Mouse (Mus musculus) embryonic facial prominence, embryonic 11.5 days (tissue): ENCODE results near the gene Stk32c. TPM values are rescaled to one million over a fixed set of nuclear protein-coding genes. Genes with fewer than 3 reads are reported as not detected.
A peak's percentile ranks its signal among the peaks of the same experiment; 100 is the strongest.

Experiments
- ATAC-seq: fragments of 200-750 bp; cut with Nextera tagmentation; replicated peaks from 2 replicates; pipeline ENCODE4 v1.8.0; 2017; ENCODE audit warnings: low read depth; ENCODE audit not compliant: insufficient number of reproducible peaks, low FRiP score, low TSS enrichment
- DNase-seq: peaks from one replicate; pipeline ENCODE4 v3.0.0-alpha.2; 2015; ENCODE audit warnings: low spot score
- H3K27ac ChIP-seq: fragments of 300-500 bp; sonication (generic); replicated peaks from 2 replicates; pipeline ENCODE4 v1.5.1; 2014; ENCODE audit warnings: mild to moderate bottlenecking, low read depth, low read length, control low read depth
- H3K27me3 ChIP-seq: fragments of 300-500 bp; sonication (generic); 2 replicates; pipeline ENCODE4 v1.6.1; 2014; ENCODE audit warnings: mild to moderate bottlenecking, low read length, moderate library complexity, mixed read lengths; ENCODE audit not compliant: control insufficient read depth, insufficient read depth
- H3K36me3 ChIP-seq: fragments of 300-500 bp; sonication (generic); replicated peaks from 2 replicates; pipeline ENCODE4 v1.6.1; 2014; ENCODE audit warnings: low read depth, mild to moderate bottlenecking, low read length, moderate library complexity, mixed read lengths; ENCODE audit not compliant: control insufficient read depth, insufficient read depth
- H3K4me1 ChIP-seq: fragments of 300-500 bp; sonication (generic); 2 replicates; pipeline ENCODE4 v1.6.1; 2014; ENCODE audit warnings: low read length, mixed read lengths; ENCODE audit not compliant: control insufficient read depth, insufficient read depth
- H3K4me2 ChIP-seq: fragments of 300-500 bp; sonication (generic); 2 replicates; pipeline ENCODE4 v1.6.1; 2014; ENCODE audit warnings: low read depth, mild to moderate bottlenecking, control low read depth, low read length, moderate library complexity
- H3K4me3 ChIP-seq: fragments of 300-500 bp; sonication (generic); 2 replicates; pipeline ENCODE4 v1.5.1; 2014; ENCODE audit warnings: low read depth, low read length, control low read depth
- H3K9ac ChIP-seq: fragments of 300-500 bp; sonication (generic); replicated peaks from 2 replicates; pipeline ENCODE4 v1.6.1; 2014; ENCODE audit warnings: mild to moderate bottlenecking, control low read depth, low read length
- H3K9me3 ChIP-seq: fragments of 300-500 bp; sonication (generic); replicated peaks from 2 replicates; pipeline ENCODE4 v1.6.1; 2016; ENCODE audit warnings: mild to moderate bottlenecking, low read length, inconsistent platforms, mixed read lengths; ENCODE audit not compliant: control insufficient read depth
- WGBS: fragments of 180-500 bp; shearing (Covaris S2); extraction: QIAGEN DNeasy Blood & Tissue Kit; methylation state at CpG from one replicate; pipeline ENCODE4 v1.1.7; 2014; 5-methylcytosine and 5-hydroxymethylcytosine counted together
- polyA plus RNA-seq: library from polyadenylated mRNA; unstranded; fragments of >200 nt; fragmentation: Nextera tagmentation; extraction: Ambion mirVana; gene quantifications from 2 replicates; pipeline ENCODE4 v1.2.1, GENCODE M21; 2014

The Stk32c gene
- polyA plus RNA-seq, 1 experiment from 2014 or later = 0.36 TPM

GRCm38 (mm10) chr7:139249406-139250210 is 36.5 kb upstream of the Stk32c start:
- peak overlapping the region; percentile 95 for H3K4me2 ChIP-seq
- ATAC-seq = no peak
- DNase-seq = no peak
- no peak overlapping the region; the same call in 1 of the 2 replicates for H3K9ac ChIP-seq
- H3K4me3 ChIP-seq = peak overlapping the region; percentile 68
- 52% methylated on average over 7 of the region's 7 CpGs for WGBS
- H3K36me3 ChIP-seq = no peaks in the 10 kb centered on the region
- H3K9me3 ChIP-seq = no peaks in the 10 kb centered on the region
- peaks cover 5% of the 10 kb centered on the region for H3K27me3 ChIP-seq
- peaks cover 7% of the 10 kb centered on the region for H3K4me1 ChIP-seq
- no peak overlapping the region for H3K27ac ChIP-seq

DNA sequence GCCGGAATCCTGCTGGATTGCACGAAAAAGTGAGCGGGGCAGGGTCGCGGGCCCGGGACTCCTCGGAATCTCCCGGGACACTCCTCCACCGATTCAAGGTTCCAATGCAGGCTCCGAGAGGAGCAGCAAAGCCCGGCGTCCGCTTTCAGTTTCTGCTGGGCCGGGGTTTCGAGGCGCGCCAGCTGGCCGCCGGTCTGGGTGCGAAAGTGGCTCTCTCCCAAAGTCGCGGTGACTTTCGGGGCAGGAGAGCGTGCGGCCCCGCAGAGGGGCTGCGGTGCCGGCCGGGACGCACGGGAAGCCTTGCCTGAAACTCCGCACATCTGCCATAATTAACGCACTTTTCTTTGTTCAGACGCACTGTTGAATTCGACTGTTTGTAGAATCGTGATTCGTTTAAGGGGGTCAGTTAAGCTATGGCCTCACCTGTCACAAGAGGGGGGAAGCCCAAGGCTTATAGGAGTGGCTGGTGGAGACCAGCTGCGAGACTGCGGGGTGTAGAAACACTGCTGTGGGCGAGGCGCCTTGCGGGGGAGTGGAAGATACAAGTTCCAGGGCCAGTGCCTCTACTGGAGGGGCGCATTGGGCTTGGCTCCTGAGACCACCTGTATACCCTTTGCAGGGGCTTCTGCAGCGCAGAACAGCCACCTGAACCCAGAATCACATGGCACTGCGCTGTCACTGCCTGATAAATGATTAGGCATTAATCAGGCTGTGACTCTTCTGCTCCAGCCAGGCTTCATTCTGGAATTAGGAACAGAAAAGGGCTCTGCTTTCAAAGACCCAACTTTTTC is 35.7 kb upstream of the Stk32c start:
- peak overlapping the region; percentile 95 for H3K4me2 ChIP-seq
- no peaks in the 10 kb centered on the region for H3K36me3 ChIP-seq
- peak overlapping the region; percentile 68 for H3K4me3 ChIP-seq
- no peaks in the 10 kb centered on the region for H3K9me3 ChIP-seq
- no peak overlapping the region; the same call in 1 of the 2 replicates for H3K27ac ChIP-seq
- peak overlapping the region; percentile 80 for H3K9ac ChIP-seq
- ATAC-seq (peak; percentile 4; the same call in 1 of the 2 replicates), DNase-seq (peak; percentile 37)
- H3K4me1 ChIP-seq = peaks cover 7% of the 10 kb centered on the region
- peaks cover 5% of the 10 kb centered on the region for H3K27me3 ChIP-seq
- WGBS = 2% methylated on average over 45 of the region's 45 CpGs

DNA sequence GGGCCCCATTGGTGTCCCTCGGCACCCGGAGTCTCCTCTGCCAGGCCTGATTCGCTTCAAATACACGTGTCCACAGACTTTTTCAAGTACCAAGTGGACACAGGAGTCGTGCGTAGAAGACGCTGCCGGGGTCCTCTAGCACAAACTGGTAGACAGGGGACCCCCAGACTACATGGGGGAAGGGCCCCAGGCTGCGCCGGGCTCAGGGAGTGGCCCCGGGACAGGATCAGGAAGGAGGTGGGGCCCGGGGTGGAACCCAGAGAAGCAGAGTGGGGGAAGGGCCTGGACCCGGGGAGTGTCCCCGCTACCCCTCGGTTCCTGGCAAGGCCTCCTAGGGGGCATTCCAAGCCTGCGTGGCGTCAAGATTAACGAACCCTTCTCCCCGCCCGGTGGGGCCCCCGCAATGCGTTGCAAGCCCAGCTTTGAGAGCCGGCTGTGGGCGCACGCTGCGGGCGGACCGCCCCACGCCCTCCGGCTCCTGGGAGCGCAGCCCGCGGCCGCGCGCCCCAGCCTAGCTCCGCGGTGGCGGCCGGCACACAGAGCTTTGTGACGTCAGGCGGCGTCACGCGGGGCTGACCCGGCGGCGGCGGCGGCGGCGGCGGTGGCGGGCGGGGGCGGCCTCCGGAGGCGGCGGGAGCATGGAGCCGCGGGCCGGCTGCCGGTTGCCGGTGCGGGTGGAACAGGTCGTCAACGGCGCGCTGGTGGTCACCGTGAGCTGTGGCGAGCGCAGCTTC is 34.9 kb upstream of the Stk32c start, which contains the start of gene Pwwp2b:
Gene Pwwp2b, plus strand, starts transcription at position 602 of the 734 bp plus-strand sequence.
- DNase-seq (peak; percentile 82), ATAC-seq (peak; percentile 67)
- peak within 1 kb of the TSS; percentile 35 for H3K27ac ChIP-seq
- H3K9ac ChIP-seq = peak within 1 kb of the TSS; percentile 80
- H3K36me3 ChIP-seq = no peaks in the 10 kb centered on the region
- H3K9me3 ChIP-seq = no peaks in the 10 kb centered on the region
- H3K4me2 ChIP-seq = peak within 1 kb of the TSS; percentile 95
- under 1% methylated on average over 62 of the region's 72 CpGs for WGBS
- H3K4me3 ChIP-seq = peak within 1 kb of the TSS; percentile 68
- H3K4me1 ChIP-seq = peaks cover 7% of the 10 kb centered on the region
- peaks cover 5% of the 10 kb centered on the region for H3K27me3 ChIP-seq

- DNase-seq (peak; percentile 60), ATAC-seq (peak; percentile 75)
- Histone ChIP-seq H3K4me3 (peak overlapping the region; percentile 68), H3K4me2 (peak overlapping the region; percentile 95), H3K27me3 (peaks cover 5% of the 10 kb centered on the region), H3K4me1 (peaks cover 7% of the 10 kb centered on the region), H3K9me3 (no peaks in the 10 kb centered on the region), H3K9ac (peak overlapping the region; percentile 80), H3K36me3 (no peaks in the 10 kb centered on the region), H3K27ac (0 out of 2 replicates have a peak overlapping the region, but pooled peaks have one; percentile 35)
- 2% methylated on average over 38 of the region's 38 CpGs for WGBS
Measured at GRCm38 (mm10) chr7:139246931-139247880, 34.1 kb upstream of the Stk32c start.

GRCm38 (mm10) chr7:139246086-139246485 is 33.0 kb upstream of the Stk32c start:
- H3K36me3 ChIP-seq = no peaks in the 10 kb centered on the region
- no peak overlapping the region for H3K9ac ChIP-seq
- no peaks in the 10 kb centered on the region for H3K9me3 ChIP-seq
- H3K4me2 ChIP-seq = no peak overlapping the region
- DNase-seq (no peak), ATAC-seq (no peak)
- H3K27ac ChIP-seq = no peak overlapping the region
- 77% methylated on average over 5 of the region's 5 CpGs for WGBS
- peaks cover 5% of the 10 kb centered on the region for H3K27me3 ChIP-seq
- no peak overlapping the region for H3K4me3 ChIP-seq
- peaks cover 7% of the 10 kb centered on the region for H3K4me1 ChIP-seq

DNA sequence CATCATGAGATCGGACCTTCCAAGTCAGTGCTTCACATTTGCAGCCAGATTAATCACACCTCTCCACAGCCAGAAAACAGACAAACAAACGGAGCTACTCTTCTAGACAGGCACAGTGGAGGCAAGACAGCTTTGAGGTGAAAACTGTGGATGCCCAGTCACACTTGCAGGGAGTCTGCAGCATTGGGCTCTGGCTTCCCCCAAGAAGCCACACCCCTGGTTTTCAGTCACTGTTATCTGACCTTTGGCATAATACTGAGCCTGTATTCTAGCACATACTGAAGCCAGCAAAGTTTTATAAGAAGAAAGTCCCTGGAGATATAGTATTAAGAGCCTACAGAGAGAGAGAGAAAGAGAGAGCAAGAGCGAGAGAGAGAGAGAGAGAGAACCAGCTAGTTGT is 26.3 kb upstream of the Stk32c start:
- H3K36me3 ChIP-seq = no peaks in the 10 kb centered on the region
- no peak overlapping the region for H3K9ac ChIP-seq
- ATAC-seq (no peak), DNase-seq (no peak)
- no peaks in the 10 kb centered on the region for H3K4me1 ChIP-seq
- no peaks in the 10 kb centered on the region for H3K9me3 ChIP-seq
- H3K4me2 ChIP-seq = no peak overlapping the region
- no peaks in the 10 kb centered on the region for H3K27me3 ChIP-seq
- H3K27ac ChIP-seq = no peak overlapping the region
- 88% methylated on average over 3 of the region's 3 CpGs for WGBS
- H3K4me3 ChIP-seq = no peak overlapping the region
